Mouse (Mus musculus): ENCODE results near the gene Mtg1.
A peak's percentile ranks its signal among the peaks of the same experiment; 100 is the strongest.

Gene Mtg1

GRCm38 (mm10) chr7:140137135-140138020 lies at the start of gene Mtg1:
Gene Mtg1 (plus strand): TSS chr7:140137564.
- peak; percentile 97 for DNase-seq

- DNase-seq, result no peak
Observed at GRCm38 (mm10) chr7:140090601-140091000, 46.8 kb upstream of the Mtg1 start.

GRCm38 (mm10) chr7:140092924-140093528 lies 44.3 kb upstream of the Mtg1 start, which contains the start of gene Prap1:
Gene Prap1 (plus strand): TSS chr7:140093395.
- DNase-seq, result no peak

- no peak for DNase-seq
Observed at GRCm38 (mm10) chr7:140094954-140095353, 42.4 kb upstream of the Mtg1 start.

GRCm38 (mm10) chr7:140095556-140095955 lies 41.8 kb upstream of the Mtg1 start:
- DNase-seq, result no peak

GRCm38 (mm10) chr7:140096055-140096454 lies 41.3 kb upstream of the Mtg1 start:
- no peak for DNase-seq

- DNase-seq, result no peak
Observed at GRCm38 (mm10) chr7:140098466-140098865, 38.9 kb upstream of the Mtg1 start.

GRCm38 (mm10) chr7:140101498-140101897 lies 35.9 kb upstream of the Mtg1 start:
- peak; percentile 59 for DNase-seq

- DNase-seq, result peak; percentile 88
Observed at GRCm38 (mm10) chr7:140101993-140102860, 35.1 kb upstream of the Mtg1 start, which contains the start of gene Fuom. Gene Fuom (minus strand): TSS chr7:140102441.

- DNase-seq, result no peak
Observed at GRCm38 (mm10) chr7:140104009-140104408, 33.4 kb upstream of the Mtg1 start.

- no peak for DNase-seq
Observed at GRCm38 (mm10) chr7:140111943-140112342, 25.4 kb upstream of the Mtg1 start.

- no peak for DNase-seq
Observed at GRCm38 (mm10) chr7:140115583-140116328, 21.6 kb upstream of the Mtg1 start, which contains the start of gene Paox. Gene Paox (plus strand): TSS chr7:140115799.

- DNase-seq, result peak; percentile 85
Observed at GRCm38 (mm10) chr7:140116329-140117054, 20.9 kb upstream of the Mtg1 start, which contains the start of gene Echs1. Gene Echs1 (minus strand): TSS chr7:140116476.

GRCm38 (mm10) chr7:140120484-140120883 lies 16.9 kb upstream of the Mtg1 start:
- DNase-seq, result no peak

GRCm38 (mm10) chr7:140121338-140121910 lies 15.9 kb upstream of the Mtg1 start:
- no peak for DNase-seq

GRCm38 (mm10) chr7:140122765-140123164 lies 14.6 kb upstream of the Mtg1 start:
- DNase-seq, result no peak

GRCm38 (mm10) chr7:140124382-140124781 lies 13.0 kb upstream of the Mtg1 start:
- DNase-seq, result no peak

GRCm38 (mm10) chr7:140125278-140126021 lies 11.9 kb upstream of the Mtg1 start:
- DNase-seq, result peak; percentile 94

GRCm38 (mm10) chr7:140126022-140126350 lies 11.4 kb upstream of the Mtg1 start:
- no peak for DNase-seq

- no peak for DNase-seq
Observed at GRCm38 (mm10) chr7:140126934-140127333, 10.4 kb upstream of the Mtg1 start.

All from cerebellum, adult 9-10 months (tissue).